Mouse (Mus musculus): ENCODE measurements at regions not wholly inside any gene's neighbourhood (a gene's known extent, or its start where the extent isn't known, plus 50 kb on each side); places are given as distances from the start of the nearest gene placed in this dataset.

DNA sequence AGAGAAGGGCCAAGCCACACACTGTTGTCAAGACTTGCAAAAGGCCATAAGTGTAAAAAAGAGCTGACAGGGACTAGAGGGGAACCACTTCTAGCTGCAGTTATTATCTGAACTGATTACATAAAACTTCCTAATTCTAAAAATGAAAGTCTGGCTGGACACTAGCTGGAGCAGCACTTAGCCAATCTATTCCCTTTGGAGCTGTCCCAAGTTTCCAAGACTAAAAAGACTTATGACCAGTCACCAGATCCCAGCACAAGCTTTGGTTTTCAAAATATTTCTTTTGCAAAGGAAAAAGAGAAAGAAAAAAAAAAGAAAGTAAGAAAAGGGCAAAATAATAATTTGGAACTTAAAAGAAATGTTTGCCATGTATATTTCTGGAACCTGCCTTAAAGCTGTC, 217.6 kb upstream of the Gm9747 start:
- H3K27ac ChIP-seq (ENCODE audit: insufficient read depth, low read length): no peak overlapping the region
- no peaks in the 10 kb centered on the region for H3K4me1 ChIP-seq (ENCODE audit: control insufficient read depth, insufficient read depth, low read length)
- TF ChIP-seq POLR2A (IDR thresholded peaks at IDR 0.05; ENCODE audit: extremely low read depth, insufficient read depth, low read length) (no peak), CTCF (IDR thresholded peaks at IDR 0.05; ENCODE audit: extremely low read depth, insufficient read depth, low read length) (no peak)
- H3K4me3 ChIP-seq (ENCODE audit: insufficient read depth, low read length): no peak overlapping the region

GRCm38 (mm10) chr1:82018701-82019404, 214.1 kb upstream of the Gm9747 start:
- TF ChIP-seq POLR2A (IDR thresholded peaks at IDR 0.05; ENCODE audit: extremely low read depth, insufficient read depth, low read length) (no peak), CTCF (IDR thresholded peaks at IDR 0.05; ENCODE audit: extremely low read depth, insufficient read depth, low read length) (no peak)
- Histone ChIP-seq H3K4me3 (ENCODE audit: insufficient read depth, low read length) (no peak overlapping the region), H3K27ac (ENCODE audit: insufficient read depth, low read length) (no peak overlapping the region), H3K4me1 (ENCODE audit: control insufficient read depth, insufficient read depth, low read length) (no peaks in the 10 kb centered on the region)

- TF ChIP-seq CTCF (IDR thresholded peaks at IDR 0.05; ENCODE audit: extremely low read depth, insufficient read depth, low read length): no peak
- no peak for TF ChIP-seq POLR2A (IDR thresholded peaks at IDR 0.05; ENCODE audit: extremely low read depth, insufficient read depth, low read length)
- H3K4me1 ChIP-seq (ENCODE audit: control insufficient read depth, insufficient read depth, low read length): no peaks in the 10 kb centered on the region
- no peak overlapping the region for H3K27ac ChIP-seq (ENCODE audit: insufficient read depth, low read length)
- no peak overlapping the region for H3K4me3 ChIP-seq (ENCODE audit: insufficient read depth, low read length)
Observed at GRCm38 (mm10) chr1:82027761-82028160, 205.2 kb upstream of the Gm9747 start.

DNA sequence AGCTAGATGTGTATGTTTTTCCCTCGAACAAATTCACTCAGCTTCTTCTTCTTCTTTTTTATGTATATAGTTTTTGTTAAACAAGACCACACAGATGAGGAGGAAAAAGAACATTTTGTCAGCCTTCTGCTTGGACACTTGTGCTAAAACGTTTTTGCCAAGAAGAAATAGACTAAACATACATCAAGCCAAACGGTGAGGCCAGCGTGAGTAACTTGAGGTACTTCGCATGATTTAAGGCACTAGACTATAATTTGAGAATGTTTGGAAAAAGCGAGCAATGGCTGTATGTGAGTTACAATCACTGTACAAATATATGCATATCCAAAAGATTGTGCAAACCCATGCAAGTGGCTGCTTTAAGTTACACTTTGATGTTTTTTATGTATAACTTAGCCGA, 201.8 kb upstream of the Gm9747 start:
- Histone ChIP-seq H3K4me3 (ENCODE audit: insufficient read depth, low read length) (no peak overlapping the region), H3K27ac (ENCODE audit: insufficient read depth, low read length) (no peak overlapping the region), H3K4me1 (ENCODE audit: control insufficient read depth, insufficient read depth, low read length) (no peaks in the 10 kb centered on the region)
- TF ChIP-seq CTCF (IDR thresholded peaks at IDR 0.05; ENCODE audit: extremely low read depth, insufficient read depth, low read length) (no peak), POLR2A (IDR thresholded peaks at IDR 0.05; ENCODE audit: extremely low read depth, insufficient read depth, low read length) (no peak)

- Histone ChIP-seq H3K4me3 (ENCODE audit: insufficient read depth, low read length) (no peak overlapping the region), H3K4me1 (ENCODE audit: control insufficient read depth, insufficient read depth, low read length) (no peaks in the 10 kb centered on the region), H3K27ac (ENCODE audit: insufficient read depth, low read length) (no peak overlapping the region)
- TF ChIP-seq CTCF (IDR thresholded peaks at IDR 0.05; ENCODE audit: extremely low read depth, insufficient read depth, low read length): no peak
- TF ChIP-seq POLR2A (IDR thresholded peaks at IDR 0.05; ENCODE audit: extremely low read depth, insufficient read depth, low read length): no peak
Observed at GRCm38 (mm10) chr1:82032410-82032809, 200.5 kb upstream of the Gm9747 start.

- Histone ChIP-seq H3K27ac (ENCODE audit: insufficient read depth, low read length) (no peak overlapping the region), H3K4me3 (ENCODE audit: insufficient read depth, low read length) (no peak overlapping the region), H3K4me1 (ENCODE audit: control insufficient read depth, insufficient read depth, low read length) (no peaks in the 10 kb centered on the region)
- TF ChIP-seq CTCF (IDR thresholded peaks at IDR 0.05; ENCODE audit: extremely low read depth, insufficient read depth, low read length) (no peak), POLR2A (IDR thresholded peaks at IDR 0.05; ENCODE audit: extremely low read depth, insufficient read depth, low read length) (no peak)
Observed at GRCm38 (mm10) chr1:82038171-82038570, 194.7 kb upstream of the Gm9747 start.

DNA sequence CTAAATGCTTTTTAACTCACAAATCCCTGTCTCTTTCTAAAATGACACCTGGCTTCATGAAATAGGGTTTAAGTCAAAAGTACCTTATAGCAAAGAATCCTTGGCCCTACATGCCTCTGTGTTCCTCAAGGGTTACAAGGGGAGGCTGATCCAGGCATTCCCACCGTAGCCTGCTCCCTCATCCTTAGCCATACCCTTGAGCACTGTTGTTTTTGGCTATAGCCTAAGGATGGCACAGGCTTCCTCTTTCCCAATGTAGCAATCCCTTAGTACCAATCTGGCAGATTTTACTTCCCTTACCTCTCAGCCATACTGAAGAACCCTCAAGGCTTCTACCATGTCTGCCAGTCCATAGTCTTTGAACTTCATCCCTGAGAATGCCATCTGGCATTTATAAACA, 194.2 kb upstream of the Gm9747 start:
- H3K4me1 ChIP-seq (ENCODE audit: control insufficient read depth, insufficient read depth, low read length): no peaks in the 10 kb centered on the region
- H3K4me3 ChIP-seq (ENCODE audit: insufficient read depth, low read length): no peak overlapping the region
- no peak for TF ChIP-seq CTCF (IDR thresholded peaks at IDR 0.05; ENCODE audit: extremely low read depth, insufficient read depth, low read length)
- no peak for TF ChIP-seq POLR2A (IDR thresholded peaks at IDR 0.05; ENCODE audit: extremely low read depth, insufficient read depth, low read length)
- H3K27ac ChIP-seq (ENCODE audit: insufficient read depth, low read length): no peak overlapping the region

DNA sequence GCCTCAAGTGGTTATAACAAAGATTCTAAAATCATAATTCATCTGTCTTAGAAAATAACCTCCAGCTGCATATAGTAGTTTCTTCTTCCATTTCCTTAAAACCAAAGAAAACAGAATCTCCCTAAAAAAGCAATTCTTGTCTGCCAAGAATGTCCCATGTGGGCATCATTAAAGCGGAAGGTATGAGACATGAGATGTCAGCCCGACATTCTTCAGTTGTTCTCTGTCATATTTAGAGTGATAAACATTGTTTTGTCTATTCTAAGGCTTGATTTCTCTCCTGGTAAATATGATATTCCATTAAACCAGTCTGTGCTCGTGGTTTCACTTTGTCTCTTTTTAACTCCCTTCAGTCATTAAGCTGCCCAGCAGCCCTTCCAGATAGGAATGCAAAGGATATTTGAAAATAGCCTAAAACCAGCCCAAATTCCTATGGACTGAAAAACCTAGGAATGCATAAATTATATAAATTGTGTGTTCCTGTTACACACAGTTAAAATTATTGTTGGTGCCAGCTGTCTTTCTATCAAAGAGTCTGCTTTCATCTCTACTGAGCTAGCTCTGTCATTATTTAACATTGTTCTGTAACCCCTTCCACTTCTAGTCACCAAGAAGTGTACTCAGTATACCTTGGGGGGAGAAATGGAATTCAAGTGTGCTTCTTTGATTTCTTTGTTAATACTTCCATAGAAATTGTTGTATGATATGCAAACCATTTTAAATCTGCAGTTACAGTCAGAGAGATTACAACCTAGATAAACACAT, 191.4 kb upstream of the Gm9747 start:
- Histone ChIP-seq H3K4me3 (ENCODE audit: insufficient read depth, low read length) (no peak overlapping the region), H3K27ac (ENCODE audit: insufficient read depth, low read length) (no peak overlapping the region), H3K4me1 (ENCODE audit: control insufficient read depth, insufficient read depth, low read length) (no peaks in the 10 kb centered on the region)
- TF ChIP-seq POLR2A (IDR thresholded peaks at IDR 0.05; ENCODE audit: extremely low read depth, insufficient read depth, low read length) (no peak), CTCF (IDR thresholded peaks at IDR 0.05; ENCODE audit: extremely low read depth, insufficient read depth, low read length) (no peak)

GRCm38 (mm10) chr1:82042051-82042432, 190.9 kb upstream of the Gm9747 start:
- Histone ChIP-seq H3K4me1 (ENCODE audit: control insufficient read depth, insufficient read depth, low read length) (no peaks in the 10 kb centered on the region), H3K4me3 (ENCODE audit: insufficient read depth, low read length) (no peak overlapping the region), H3K27ac (ENCODE audit: insufficient read depth, low read length) (no peak overlapping the region)
- no peak for TF ChIP-seq POLR2A (IDR thresholded peaks at IDR 0.05; ENCODE audit: extremely low read depth, insufficient read depth, low read length)
- TF ChIP-seq CTCF (IDR thresholded peaks at IDR 0.05; ENCODE audit: extremely low read depth, insufficient read depth, low read length): no peak

- no peak overlapping the region for H3K27ac ChIP-seq (ENCODE audit: insufficient read depth, low read length)
- TF ChIP-seq CTCF (IDR thresholded peaks at IDR 0.05; ENCODE audit: extremely low read depth, insufficient read depth, low read length): no peak
- no peak overlapping the region for H3K4me3 ChIP-seq (ENCODE audit: insufficient read depth, low read length)
- no peaks in the 10 kb centered on the region for H3K4me1 ChIP-seq (ENCODE audit: control insufficient read depth, insufficient read depth, low read length)
Observed at GRCm38 (mm10) chr1:82042527-82042926, 190.4 kb upstream of the Gm9747 start.

Data from cortical plate, adult 2 months (tissue).